Mouse (Mus musculus) lung, adult 2 months (tissue): ENCODE measurements around the gene Psme1. TPM values are rescaled to one million over a fixed set of nuclear protein-coding genes. Genes with fewer than 3 reads are reported as not detected.

Source experiments
- DNase-seq: peaks from one replicate; pipeline ENCODE4 v3.0.0; 2022
- H3K4me1 ChIP-seq: fragments of 200-500 bp; 2 replicates; pipeline ENCODE4 v1.6.1; 2011; ENCODE audit warnings: low read length; ENCODE audit not compliant: control insufficient read depth, insufficient read depth
- H3K4me3 ChIP-seq: fragments of 200-500 bp; replicated peaks from 2 replicates; pipeline ENCODE3; 2011; ENCODE audit warnings: low read depth, mild to moderate bottlenecking, control low read depth, low read length; ENCODE audit errors: extremely low read depth
- CTCF ChIP-seq: fragments of 200-500 bp; IDR thresholded peaks from 2 replicates; pipeline ENCODE4 v1.5.1; 2011; ENCODE audit warnings: mild to moderate bottlenecking, low read length, control low read depth; ENCODE audit not compliant: insufficient read depth
- POLR2A ChIP-seq: fragments of 200-500 bp; IDR thresholded peaks from 2 replicates; pipeline ENCODE4 v1.6.1; 2011; ENCODE audit warnings: low read depth, mild to moderate bottlenecking, control low read depth, low read length, borderline replicate concordance; ENCODE audit errors: extremely low read depth
- WGBS: fragments of 180-500 bp; shearing (Covaris S2); methylation state at CpG from one replicate; pipeline ENCODE4 v1.1.7; 2018; 5-methylcytosine and 5-hydroxymethylcytosine counted together
- polyA plus RNA-seq: library from polyadenylated mRNA; depleted of rRNA; stranded (reverse); fragments of >200 nt; gene quantifications from 2 replicates; pipeline ENCODE4 v1.2.3, GENCODE M21; 2012

Psme1 gene
- polyA plus RNA-seq, 1 experiment, result 98.6 TPM

DNA sequence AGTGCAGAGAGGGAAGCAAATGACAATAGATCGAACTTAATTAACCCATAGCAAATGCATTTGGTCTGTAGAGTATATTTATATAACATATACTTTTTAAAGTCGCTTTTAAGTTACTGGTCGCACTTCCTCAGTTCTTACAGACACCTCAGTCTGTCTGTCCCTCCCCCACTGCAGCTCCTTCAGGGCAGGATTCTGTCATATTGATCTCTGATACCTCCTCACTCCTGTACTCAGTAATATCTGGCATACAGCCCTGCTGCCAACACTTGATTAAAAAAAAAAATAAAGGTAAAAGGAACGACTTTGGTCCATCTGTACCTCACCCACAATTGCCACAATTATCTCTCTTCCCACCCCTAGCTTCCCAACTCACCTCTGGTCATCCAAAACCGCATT lies 6.4 kb downstream of the Psme1 start:
- DNase-seq, result no peak
- no peak overlapping the region for H3K4me3 ChIP-seq
- TF ChIP-seq POLR2A (no peak), CTCF (no peak)
- WGBS, result 44% methylated on average over 5 of the region's 5 CpGs
- peaks cover 6% of the 10 kb centered on the region for H3K4me1 ChIP-seq

GRCm38 (mm10) chr14:55584702-55585565 lies 7.0 kb downstream of the Psme1 start, which contains the start of gene Emc9:
Gene Emc9 (minus strand): TSS chr14:55585302.
- TF ChIP-seq CTCF, result no peak
- peak; percentile 73; the same call in 1 of the 2 replicates for TF ChIP-seq POLR2A
- H3K4me1 ChIP-seq, result peaks cover 9% of the 10 kb centered on the region
- peak within 1 kb of the TSS; percentile 78 for H3K4me3 ChIP-seq
- peak; percentile 80 for DNase-seq
- WGBS, result 6% methylated on average over 43 of the region's 43 CpGs

GRCm38 (mm10) chr14:55585566-55585960 lies 7.6 kb downstream of the Psme1 start:
- WGBS, result 45% methylated on average over 6 of the region's 6 CpGs
- TF ChIP-seq CTCF, result no peak
- TF ChIP-seq POLR2A, result no peak
- DNase-seq, result peak; percentile 25
- Histone ChIP-seq H3K4me1 (peaks cover 11% of the 10 kb centered on the region), H3K4me3 (peak overlapping the region; percentile 14)

GRCm38 (mm10) chr14:55586149-55586548 lies 8.2 kb downstream of the Psme1 start:
- no peak for DNase-seq
- WGBS, result 99% methylated on average over 2 of the region's 2 CpGs
- peaks cover 11% of the 10 kb centered on the region for H3K4me1 ChIP-seq
- H3K4me3 ChIP-seq, result no peak overlapping the region
- TF ChIP-seq CTCF (no peak), POLR2A (no peak)

- Histone ChIP-seq H3K4me1 (peaks cover 25% of the 10 kb centered on the region), H3K4me3 (no peak overlapping the region)
- 92% methylated on average over 5 of the region's 5 CpGs for WGBS
- TF ChIP-seq POLR2A, result no peak
- no peak for TF ChIP-seq CTCF
- no peak for DNase-seq
Measured at GRCm38 (mm10) chr14:55589271-55589670, 11.3 kb downstream of the Psme1 start.

- WGBS, result 66% methylated on average over 11 of the region's 11 CpGs
- no peak for DNase-seq
- H3K4me3 ChIP-seq, result peak overlapping the region; percentile 84
- peaks cover 21% of the 10 kb centered on the region for H3K4me1 ChIP-seq
- TF ChIP-seq POLR2A, result no peak
Measured at GRCm38 (mm10) chr14:55589771-55590448, 12.0 kb downstream of the Psme1 start.

DNA sequence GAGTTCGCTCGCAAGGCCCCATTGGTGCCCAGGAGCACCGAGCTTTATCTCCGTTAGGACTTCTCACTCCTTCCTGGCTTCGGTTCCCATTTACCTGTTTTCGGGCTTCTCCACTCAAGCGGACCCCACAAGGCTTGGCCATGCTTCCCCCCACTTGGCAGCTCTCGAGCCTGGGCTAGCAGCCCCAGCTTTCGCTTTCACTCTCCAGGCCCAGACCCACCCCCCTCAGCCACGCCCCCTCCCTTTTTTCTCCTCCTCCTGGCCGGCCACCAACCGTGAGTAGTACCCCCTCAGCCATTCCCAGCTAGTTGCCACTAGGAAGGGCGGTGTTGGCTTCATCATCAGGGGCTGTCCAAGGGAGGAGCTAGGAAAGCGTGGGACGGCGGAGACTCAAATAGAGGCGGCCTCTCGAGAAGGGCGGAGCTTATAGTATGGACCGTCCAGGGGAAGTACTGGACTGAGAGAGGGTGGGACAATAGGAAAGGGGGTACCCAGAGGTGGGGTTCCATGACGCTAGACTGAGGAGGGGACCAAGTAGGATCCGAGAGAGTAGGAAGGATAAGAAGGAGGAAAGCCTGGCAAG lies 12.9 kb downstream of the Psme1 start, which contains the start of gene Psme2:
Psme2 (minus strand) TSS at position 366 of the 583 bp plus-strand sequence.
- H3K4me3 ChIP-seq, result peak within 1 kb of the TSS; percentile 87
- peaks cover 18% of the 10 kb centered on the region for H3K4me1 ChIP-seq
- peak; percentile 91 for DNase-seq
- under 1% methylated on average over 22 of the region's 22 CpGs for WGBS
- TF ChIP-seq POLR2A, result peak; percentile 71; the same call in 1 of the 2 replicates
- no peak for TF ChIP-seq CTCF

DNA sequence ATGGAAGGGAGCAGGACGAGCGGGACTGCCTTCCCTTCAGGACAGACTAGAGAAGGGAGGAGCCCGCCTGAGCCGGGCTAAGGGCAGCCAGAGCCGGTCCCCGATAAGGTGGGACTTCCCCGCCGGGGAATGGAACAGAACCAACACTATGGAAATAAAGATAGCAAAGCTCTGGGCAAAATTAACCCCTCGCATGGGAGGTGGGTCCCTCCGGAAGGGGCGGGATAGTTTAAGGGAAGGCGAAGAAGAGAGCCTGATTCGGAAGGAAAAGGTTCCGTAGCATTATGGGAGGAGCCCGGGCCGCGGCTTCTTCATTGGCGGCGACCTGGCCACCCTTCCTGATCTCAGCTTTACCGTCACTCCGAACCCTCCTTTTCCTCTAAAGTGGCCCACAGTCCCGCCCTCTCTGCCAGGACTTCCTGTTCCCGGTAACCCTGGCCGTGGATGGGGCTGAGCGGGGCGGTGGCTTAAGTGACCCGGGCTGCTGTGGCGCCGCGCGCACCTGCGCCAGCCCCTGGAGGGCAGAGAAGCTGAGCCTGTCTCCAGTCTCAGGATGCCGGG lies 13.5 kb downstream of the Psme1 start, which contains the start of gene Rnf31:
Rnf31 (plus strand) TSS at position 378 of the 561 bp plus-strand sequence.
- TF ChIP-seq POLR2A, result peak; percentile 63; the same call in 1 of the 2 replicates
- TF ChIP-seq CTCF, result no peak
- WGBS, result under 1% methylated on average over 33 of the region's 33 CpGs

DNA sequence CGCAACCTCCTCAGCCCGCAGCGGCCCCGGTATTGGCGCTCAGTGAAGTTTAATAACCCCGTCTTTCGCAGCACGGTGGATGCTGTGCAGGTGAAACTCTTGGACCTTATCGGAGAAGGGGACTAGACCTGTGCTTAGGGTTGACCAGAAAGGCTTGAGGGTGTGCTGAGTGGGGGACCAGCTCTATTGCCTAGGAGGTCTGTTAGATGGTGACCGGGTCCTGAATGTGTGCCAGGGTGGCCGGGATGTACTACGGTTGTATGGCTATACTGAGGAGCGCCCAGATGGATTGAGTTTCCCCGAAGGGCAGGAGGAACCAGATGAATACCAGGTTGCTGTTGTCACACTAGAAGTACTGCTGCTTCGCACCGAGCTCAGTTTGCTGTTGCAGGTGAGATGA lies 14.3 kb downstream of the Psme1 start:
- peaks cover 18% of the 10 kb centered on the region for H3K4me1 ChIP-seq
- H3K4me3 ChIP-seq, result peak overlapping the region; percentile 87
- WGBS, result 3% methylated on average over 16 of the region's 16 CpGs
- TF ChIP-seq POLR2A, result no peak
- TF ChIP-seq CTCF, result no peak
- DNase-seq, result peak; percentile 38

More for the DNA sequence above, 13.5 kb downstream of the Psme1 start, which contains the start of gene Rnf31:
- Histone ChIP-seq H3K4me1 (peaks cover 18% of the 10 kb centered on the region), H3K4me3 (peak within 1 kb of the TSS; percentile 87)
- peak; percentile 92 for DNase-seq
